Mouse (Mus musculus) kidney, embryonic 16.5 days (tissue): ENCODE measurements around the gene Bnip1. TPM values are rescaled to one million over a fixed set of nuclear protein-coding genes. Genes with fewer than 3 reads are reported as not detected.

Experiments
- ATAC-seq: fragments of 200-750 bp; cut with Nextera tagmentation; 2 replicates; pipeline ENCODE4 v1.8.0; 2017; ENCODE audit warnings: moderate TSS enrichment; ENCODE audit not compliant: low FRiP score, low TSS enrichment
- H3K27ac ChIP-seq: fragments of 300-500 bp; sonication (generic); 2 replicates; pipeline ENCODE4 v1.5.1; 2014; ENCODE audit warnings: low read length
- H3K27me3 ChIP-seq: fragments of 300-500 bp; sonication (generic); 2 replicates; pipeline ENCODE4 v1.6.1; 2014; ENCODE audit warnings: low read length, control low read depth, mixed read lengths; ENCODE audit not compliant: insufficient read depth
- H3K36me3 ChIP-seq: fragments of 300-500 bp; sonication (generic); 2 replicates; pipeline ENCODE4 v1.6.1; 2014; ENCODE audit warnings: low read length, control low read depth, mixed read lengths; ENCODE audit not compliant: insufficient read depth
- H3K4me1 ChIP-seq: fragments of 300-500 bp; sonication (generic); 2 replicates; pipeline ENCODE4 v1.6.1; 2014; ENCODE audit warnings: low read length, control low read depth, mixed read lengths; ENCODE audit not compliant: insufficient read depth
- H3K4me2 ChIP-seq: fragments of 300-500 bp; sonication (generic); replicated peaks from 2 replicates; pipeline ENCODE4 v1.6.1; 2014; ENCODE audit warnings: low read depth, low read length
- H3K4me3 ChIP-seq: fragments of 300-500 bp; sonication (generic); 2 replicates; pipeline ENCODE4 v1.5.1; 2014; ENCODE audit warnings: mild to moderate bottlenecking, low read length
- H3K9ac ChIP-seq: fragments of 300-500 bp; sonication (generic); replicated peaks from 2 replicates; pipeline ENCODE4 v1.6.1; 2014; ENCODE audit warnings: low read length
- H3K9me3 ChIP-seq: fragments of 300-500 bp; sonication (generic); 2 replicates; pipeline ENCODE4 v1.6.1; 2016; ENCODE audit warnings: low read length, control low read depth
- WGBS: fragments of 180-500 bp; shearing (Covaris S2); extraction: QIAGEN DNeasy Blood & Tissue Kit; methylation state at CpG from one replicate; pipeline ENCODE4 v1.1.7; 2014; 5-methylcytosine and 5-hydroxymethylcytosine counted together
- polyA plus RNA-seq: library from polyadenylated mRNA; unstranded; fragments of >200 nt; fragmentation: Nextera tagmentation; extraction: Ambion mirVana; gene quantifications from 2 replicates; pipeline ENCODE4 v1.2.1, GENCODE M21; 2015

Bnip1 gene
- polyA plus RNA-seq, 1 experiment from 2014 or later: 57.4 TPM

DNA sequence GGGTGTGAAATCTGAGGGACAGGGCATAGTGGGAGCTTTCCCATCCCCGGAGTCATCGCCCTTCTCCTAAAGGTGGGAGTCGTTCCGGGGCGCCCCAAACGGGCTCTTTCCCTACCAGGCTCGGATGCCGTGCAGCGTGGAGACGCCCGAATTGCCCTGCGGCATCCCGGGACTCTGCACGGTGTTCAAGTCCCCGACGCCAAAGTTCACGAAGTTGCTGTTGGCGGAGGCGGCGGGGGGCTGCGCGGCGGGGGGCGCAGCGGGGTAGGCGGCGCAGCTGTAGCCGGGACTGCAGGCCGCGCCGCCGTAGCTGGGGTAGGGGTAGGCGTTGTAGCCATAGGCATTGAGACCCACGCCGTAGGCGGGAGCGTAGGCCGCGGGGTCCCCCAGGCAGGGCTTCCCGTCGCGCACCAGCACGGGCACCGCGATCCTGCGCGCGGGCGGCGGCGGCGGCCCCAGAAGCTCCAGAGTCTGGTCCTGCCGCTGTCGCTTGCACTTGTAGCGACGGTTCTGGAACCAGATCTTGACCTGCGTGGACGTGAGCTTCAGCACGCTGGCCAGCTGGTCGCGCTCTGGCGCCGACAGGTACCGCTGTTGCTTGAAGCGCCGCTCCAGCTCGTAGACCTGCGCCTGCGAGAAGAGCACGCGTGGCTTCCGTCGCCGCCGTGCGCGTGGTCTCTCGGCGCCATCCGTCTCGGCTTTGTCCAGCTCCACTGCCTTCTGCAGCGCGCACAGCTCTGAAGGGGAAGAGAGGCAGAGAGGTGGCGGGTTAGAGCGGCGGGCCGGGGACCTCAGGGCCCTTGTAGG is 58.2 kb downstream of the Bnip1 start:
- peak overlapping the region; percentile 12 for H3K4me3 ChIP-seq
- no peaks in the 10 kb centered on the region for H3K9me3 ChIP-seq
- no peak overlapping the region for H3K27ac ChIP-seq
- peak overlapping the region; percentile 24; the same call in 1 of the 2 replicates for H3K4me2 ChIP-seq
- under 1% methylated on average over 81 of the region's 87 CpGs for WGBS
- H3K4me1 ChIP-seq: peaks cover 7% of the 10 kb centered on the region
- H3K36me3 ChIP-seq: no peaks in the 10 kb centered on the region
- no peak for ATAC-seq
- H3K27me3 ChIP-seq: peaks cover 99% of the 10 kb centered on the region
- no peak overlapping the region for H3K9ac ChIP-seq

- H3K9ac ChIP-seq: no peak overlapping the region
- no peaks in the 10 kb centered on the region for H3K36me3 ChIP-seq
- H3K4me1 ChIP-seq: peaks cover 10% of the 10 kb centered on the region
- no peaks in the 10 kb centered on the region for H3K9me3 ChIP-seq
- peaks cover 99% of the 10 kb centered on the region for H3K27me3 ChIP-seq
- ATAC-seq: no peak
- peak overlapping the region; percentile 24; the same call in 1 of the 2 replicates for H3K4me2 ChIP-seq
- peak overlapping the region; percentile 12 for H3K4me3 ChIP-seq
- H3K27ac ChIP-seq: no peak overlapping the region
- WGBS: 1% methylated on average over 26 of the region's 26 CpGs
Observed at GRCm38 (mm10) chr17:26839718-26840438, 59.0 kb downstream of the Bnip1 start.

DNA sequence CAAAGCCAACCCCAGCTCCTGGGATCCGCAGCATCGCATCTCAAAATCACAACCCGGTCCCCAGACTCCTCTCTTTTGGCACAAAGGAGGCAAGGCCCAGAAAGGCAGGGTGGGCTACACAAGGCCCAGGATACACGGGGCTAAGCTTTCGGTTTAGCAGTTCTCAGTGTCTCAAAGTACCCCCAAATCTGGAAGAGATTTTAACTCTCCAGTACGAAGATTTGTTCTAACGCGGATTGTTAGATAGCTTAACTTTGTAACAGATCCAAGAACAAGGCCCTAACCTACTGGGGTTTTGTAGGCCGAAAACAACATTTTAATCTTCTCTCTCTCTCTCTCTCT is 59.5 kb downstream of the Bnip1 start:
- H3K27me3 ChIP-seq: peaks cover 99% of the 10 kb centered on the region
- no peaks in the 10 kb centered on the region for H3K9me3 ChIP-seq
- H3K4me3 ChIP-seq: no peak overlapping the region
- H3K4me1 ChIP-seq: peaks cover 10% of the 10 kb centered on the region
- ATAC-seq: no peak
- no peaks in the 10 kb centered on the region for H3K36me3 ChIP-seq
- WGBS: 10% methylated on average over 9 of the region's 9 CpGs
- no peak overlapping the region for H3K4me2 ChIP-seq
- no peak overlapping the region for H3K27ac ChIP-seq
- H3K9ac ChIP-seq: no peak overlapping the region

DNA sequence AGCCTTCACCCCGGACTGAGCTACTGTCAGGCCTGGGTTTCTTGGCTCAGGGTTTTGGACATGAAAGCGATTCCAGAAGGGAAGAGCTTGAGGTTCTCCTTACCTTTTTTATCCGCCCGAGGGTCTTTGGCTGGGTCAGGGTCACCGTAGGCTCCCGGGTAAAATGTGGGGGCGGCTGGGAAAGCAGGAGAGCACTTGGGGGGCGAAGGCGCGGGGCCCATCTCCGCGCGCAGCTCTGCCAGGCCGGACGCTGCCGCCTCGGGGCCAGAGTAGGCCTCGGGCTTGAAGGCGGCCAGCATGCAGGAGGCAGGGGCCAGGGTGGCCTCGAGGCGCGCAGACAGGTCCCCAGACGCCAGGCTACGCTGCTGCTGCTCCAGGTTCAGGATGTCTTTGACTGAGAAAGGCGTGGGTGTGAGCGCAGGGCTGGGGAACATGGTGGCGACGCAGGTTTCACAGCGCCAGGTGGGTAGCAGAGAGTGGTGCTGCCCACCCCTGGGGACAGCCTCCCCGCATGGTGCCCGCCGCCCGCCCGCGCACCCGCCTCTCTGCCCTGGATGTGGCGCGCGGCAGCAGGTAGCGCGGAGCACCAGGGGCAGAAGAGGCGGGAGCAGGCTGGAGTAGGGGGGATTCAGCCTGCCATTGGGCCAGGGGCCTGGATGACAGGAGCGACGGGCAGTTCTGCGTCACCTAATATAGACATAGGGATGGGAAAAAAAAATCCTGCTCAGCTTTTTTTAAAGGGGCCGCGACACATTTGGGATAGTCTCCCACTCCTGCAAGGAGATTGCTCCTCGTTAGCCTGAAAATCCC is 60.3 kb downstream of the Bnip1 start:
- WGBS: 1% methylated on average over 48 of the region's 48 CpGs
- Histone ChIP-seq H3K36me3 (no peaks in the 10 kb centered on the region), H3K9ac (no peak overlapping the region), H3K27ac (no peak overlapping the region), H3K4me1 (peaks cover 10% of the 10 kb centered on the region), H3K4me2 (no peak overlapping the region), H3K27me3 (peaks cover 98% of the 10 kb centered on the region), H3K9me3 (no peaks in the 10 kb centered on the region), H3K4me3 (no peak overlapping the region)
- no peak for ATAC-seq

DNA sequence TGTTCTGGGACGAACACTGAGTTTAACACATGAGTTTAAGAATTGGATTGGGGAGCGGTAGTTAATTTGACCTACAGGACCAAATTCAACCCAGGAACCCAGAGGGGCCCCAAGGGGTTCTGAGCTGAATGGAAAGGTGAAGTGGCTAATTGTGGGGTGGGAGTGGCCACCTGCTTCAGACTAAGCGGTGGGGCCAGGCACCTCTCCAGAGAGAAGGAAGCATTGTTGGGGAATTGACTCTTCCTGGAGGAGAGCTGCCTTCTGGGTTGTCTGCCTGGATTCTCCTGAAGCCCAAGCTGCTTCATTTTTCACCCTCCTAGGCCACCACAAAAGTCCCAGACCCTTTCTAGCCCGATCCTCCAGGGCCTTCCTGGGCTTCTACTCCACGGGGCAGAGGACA is 61.1 kb downstream of the Bnip1 start:
- WGBS: 4% methylated on average over 5 of the region's 5 CpGs

More for the DNA sequence above, 61.1 kb downstream of the Bnip1 start:
- H3K4me1 ChIP-seq: peaks cover 10% of the 10 kb centered on the region
- no peak overlapping the region for H3K4me2 ChIP-seq
- peaks cover 96% of the 10 kb centered on the region for H3K27me3 ChIP-seq
- H3K9me3 ChIP-seq: no peaks in the 10 kb centered on the region
- no peaks in the 10 kb centered on the region for H3K36me3 ChIP-seq
- ATAC-seq: no peak
- H3K9ac ChIP-seq: no peak overlapping the region
- H3K4me3 ChIP-seq: no peak overlapping the region
- no peak overlapping the region for H3K27ac ChIP-seq

Other genes with a start within 250 kb of the Bnip1 start
- 131 and 141 TPM in 2 replicates for gene Ergic1, start 219.6 kb upstream of the Bnip1 start, polyA plus RNA-seq
- 26.8 and 28.3 TPM in 2 replicates for gene Dusp1, start 218.9 kb upstream of the Bnip1 start, polyA plus RNA-seq
- 251 and 271 TPM in 2 replicates for gene Atp6v0e, start 117.8 kb upstream of the Bnip1 start, polyA plus RNA-seq
- 5.0 and 9.2 TPM in 2 replicates for gene Crebrf, start 65.4 kb upstream of the Bnip1 start, polyA plus RNA-seq
- not detected in 2 replicates for gene Nkx2-5, start 63.9 kb downstream of the Bnip1 start, polyA plus RNA-seq
- 8.2 and 10.8 TPM in 2 replicates for gene Kifc5b, start 136.0 kb downstream of the Bnip1 start, polyA plus RNA-seq
- gene Phf1, start 152.0 kb downstream of the Bnip1 start, polyA plus RNA-seq: 9.3 and 9.4 TPM in 2 replicates
- gene Cuta, start 158.5 kb downstream of the Bnip1 start, polyA plus RNA-seq: 187 and 203 TPM in 2 replicates
- 1.1 and 2.2 TPM in 2 replicates for gene Syngap1, start 160.2 kb downstream of the Bnip1 start, polyA plus RNA-seq
- 19.9 and 20.1 TPM in 2 replicates for gene Zbtb9, start 192.1 kb downstream of the Bnip1 start, polyA plus RNA-seq
- 7.4 and 9.5 TPM in 2 replicates for gene Bak1, start 247.9 kb downstream of the Bnip1 start, polyA plus RNA-seq